Mouse (Mus musculus) gastrocnemius, adult 18-20 months (tissue): ENCODE measurements around the gene Cd24a. TPM values are rescaled to one million over a fixed set of nuclear protein-coding genes. Genes with fewer than 3 reads are reported as not detected.

Source experiments
- DNase-seq: peaks from one replicate; pipeline ENCODE4 v3.0.0; 2021; ENCODE audit warnings: low spot score
- total RNA-seq, 2 experiments: library from RNA; stranded (reverse); gene quantifications; 2 replicates each; pipeline ENCODE4 v1.2.3; 2021

The Cd24a gene
- total RNA-seq, 2 experiments from 2014 or later, result 173 to 219 TPM

- DNase-seq, result no peak
Measured at GRCm38 (mm10) chr10:43624791-43625398, 46.8 kb downstream of the Cd24a start.

GRCm38 (mm10) chr10:43625578-43625977 is 47.5 kb downstream of the Cd24a start:
- no peak for DNase-seq

GRCm38 (mm10) chr10:43629216-43629615 is 51.1 kb downstream of the Cd24a start:
- no peak for DNase-seq

GRCm38 (mm10) chr10:43629857-43630256 is 51.8 kb downstream of the Cd24a start:
- no peak for DNase-seq

- DNase-seq, result no peak
Measured at GRCm38 (mm10) chr10:43630634-43631033, 52.5 kb downstream of the Cd24a start.

GRCm38 (mm10) chr10:43631049-43631448 is 53.0 kb downstream of the Cd24a start:
- DNase-seq, result no peak

- no peak for DNase-seq
Measured at GRCm38 (mm10) chr10:43631639-43632354, 53.7 kb downstream of the Cd24a start.

GRCm38 (mm10) chr10:43633117-43633516 is 55.0 kb downstream of the Cd24a start:
- no peak for DNase-seq

Other genes starting within 250 kb of the Cd24a start
- gene Bend3, start 99.5 kb upstream of the Cd24a start, total RNA-seq, result 1 to 10 TPM; 3.3 to 3.8 TPM
- 10 to 100 TPM in 1 of 2 experiments, 1 to 10 TPM in 1; 2.9 to 14.2 TPM for gene Gm9803, start 54.2 kb upstream of the Cd24a start, total RNA-seq
- 10 to 100 TPM; 94.5 to 96.7 TPM for gene 1700021F05Rik, start 37.3 kb upstream of the Cd24a start, total RNA-seq